8 mouse cellular contexts compared by ENCODE assay signal in the genomic region with DNA sequence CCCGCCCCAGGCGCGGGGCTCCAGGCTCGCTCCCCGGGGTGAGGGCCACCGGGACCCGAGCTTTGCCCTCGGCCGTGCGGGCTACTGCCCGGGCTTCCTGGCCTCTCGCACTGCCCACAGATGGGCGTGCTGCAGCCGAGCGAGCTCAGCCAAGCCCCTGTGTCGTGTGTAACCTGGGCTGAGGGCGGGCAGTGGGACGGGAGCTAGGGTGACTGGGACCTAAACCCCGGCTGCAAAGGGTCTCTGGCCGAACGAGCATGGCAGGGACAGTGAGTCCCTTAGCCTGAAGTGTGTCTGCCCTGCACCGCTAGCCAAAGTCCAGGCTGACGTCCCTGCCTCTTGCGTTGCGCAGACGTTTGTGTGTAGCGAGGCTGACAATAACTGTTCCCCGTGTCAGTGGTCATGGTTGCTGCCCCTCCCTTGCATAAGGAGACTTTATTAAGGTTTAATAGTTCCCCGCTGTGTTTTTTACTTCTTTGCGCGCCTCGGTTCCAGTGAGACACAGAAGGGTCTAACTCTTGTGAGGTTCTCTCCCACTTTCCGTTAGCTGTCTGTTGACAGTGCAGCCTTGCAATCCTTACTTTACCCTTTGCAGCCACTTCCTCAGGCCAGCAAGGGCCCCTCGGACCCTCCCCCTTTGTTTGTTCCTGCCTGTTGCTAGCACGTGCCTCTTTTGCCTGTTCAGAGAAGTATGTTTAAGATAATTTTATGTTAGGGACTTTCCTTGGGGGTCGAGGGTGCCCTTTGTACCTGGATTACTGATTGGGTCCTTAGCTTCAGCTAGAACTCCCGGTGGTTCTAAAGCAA. TPM values are rescaled to one million over a fixed set of nuclear protein-coding genes. Genes with fewer than 3 reads are reported as not detected.
A peak's percentile ranks its signal among the peaks of the same experiment; 100 is the strongest.
DNase-seq lines count a peak whose midpoint lies in the region; ATAC-seq and TF ChIP-seq lines count a peak whose summit lies in the region.

No protein-coding gene starts in this region.

- no peak for TF ChIP-seq CTCF in kidney, adult 2 months (conservative IDR thresholded peaks at IDR 0.05; ENCODE audit: insufficient read depth, insufficient read length, low read depth, low read length)
- no peak for TF ChIP-seq CTCF in MEL (IDR thresholded peaks at IDR 0.05 in 2 of 3, conservative IDR thresholded peaks at IDR 0.05 in 1 of 3; ENCODE audit: control insufficient read depth in 1 of 3, insufficient read depth in 1 of 3, low read depth in 2 of 3, low read length in 3 of 3, poor library complexity in 1 of 3, severe bottlenecking in 1 of 3)

- peak overlapping the region; percentile 92 for H3ac ChIP-seq in myocyte (ENCODE audit: control insufficient read depth, insufficient read length)

- H3K27ac ChIP-seq in kidney, adult 2 months (ENCODE audit: insufficient read depth, low read depth, low read length) = peak overlapping the region; percentile 69
- peak overlapping the region; percentile 89 for H3K27ac ChIP-seq in MEL (ENCODE audit: control insufficient read depth, low read depth, low read length)
- H3K27ac ChIP-seq in forebrain, embryonic 13.5 days = peak overlapping the region; percentile 80
- H3K27ac ChIP-seq in limb, embryonic 13.5 days = peak overlapping the region; percentile 95

- H3K36me3 ChIP-seq in kidney, adult 2 months (ENCODE audit: control insufficient read depth, insufficient read depth, low read length) = no peaks in the 10 kb centered on the region
- H3K36me3 ChIP-seq in MEL (ENCODE audit: control insufficient read depth in 1 of 2, insufficient read depth in 2 of 2, low read length in 2 of 2) = peaks cover 0 to 11% of the 10 kb centered on the region in 2 experiments; a peak in 2 of 4 replicates
- peaks cover 32% of the 10 kb centered on the region for H3K36me3 ChIP-seq in forebrain, embryonic 13.5 days (ENCODE audit: poor library complexity, severe bottlenecking)
- H3K36me3 ChIP-seq in limb, embryonic 13.5 days = peaks cover 32% of the 10 kb centered on the region
- peaks cover 3% of the 10 kb centered on the region for H3K36me3 ChIP-seq in myocyte (ENCODE audit: control insufficient read depth, insufficient read depth)

- H3K27me3 ChIP-seq in kidney, adult 2 months (replicated peaks; ENCODE audit: control insufficient read depth, insufficient read depth, low read length) = no peaks in the 10 kb centered on the region
- H3K27me3 ChIP-seq in MEL (ENCODE audit: control insufficient read depth in 1 of 2, insufficient read depth in 2 of 2, low read length in 2 of 2) = no peaks in the 10 kb centered on the region
- peaks cover 18% of the 10 kb centered on the region for H3K27me3 ChIP-seq in forebrain, embryonic 13.5 days
- peaks cover 8% of the 10 kb centered on the region; the same call in 1 of the 2 replicates for H3K27me3 ChIP-seq in limb, embryonic 13.5 days
- no peaks in the 10 kb centered on the region for H3K27me3 ChIP-seq in myocyte (ENCODE audit: control insufficient read depth, insufficient read depth, insufficient read length)

- peak overlapping the region; percentile 89 for H3K4me2 ChIP-seq in forebrain, embryonic 13.5 days
- peak overlapping the region; percentile 77 for H3K4me2 ChIP-seq in limb, embryonic 13.5 days (replicated peaks)
- peak overlapping the region; percentile 87 for H3K4me2 ChIP-seq in myocyte (ENCODE audit: low read depth)

- WGBS in kidney, adult 2 months = under 1% methylated on average over 37 of the region's 37 CpGs
- under 1% methylated on average over 37 of the region's 37 CpGs for WGBS in forebrain, embryonic 13.5 days
- WGBS in limb, embryonic 13.5 days = under 1% methylated on average over 36 of the region's 37 CpGs

- ATAC-seq in forebrain, embryonic 13.5 days = peak; percentile 73
- ATAC-seq in limb, embryonic 13.5 days (ENCODE audit: low FRiP score, low read depth) = peak; percentile 57; the same call in 1 of the 2 replicates

- H3K4me3 ChIP-seq in kidney, adult 2 months (ENCODE audit: insufficient read depth, low read depth, low read length) = peak overlapping the region; percentile 82
- H3K4me3 ChIP-seq in MEL (ENCODE audit: control insufficient read depth in 1 of 2, insufficient read depth in 1 of 2, low read depth in 2 of 2, low read length in 2 of 2) (peak overlapping the region; percentile 62 to 66), myocyte (peak overlapping the region; percentile 66)
- H3K4me3 ChIP-seq in forebrain, embryonic 13.5 days = peak overlapping the region; percentile 81
- peak overlapping the region; percentile 66 for H3K4me3 ChIP-seq in limb, embryonic 13.5 days

- H3K79me2 ChIP-seq in MEL (ENCODE audit: control insufficient read depth, insufficient read depth, low read length, poor library complexity) (peaks cover 10% of the 10 kb centered on the region; the same call in 1 of the 2 replicates), myocyte (ENCODE audit: control insufficient read depth, insufficient read depth) (peaks cover 6% of the 10 kb centered on the region)

- DNase-seq in kidney, adult 2 months = peak; percentile 58
- no peak for DNase-seq in kidney, postnatal 14 days
- DNase-seq in MEL (ENCODE audit: low read depth, low spot score) = peak; percentile 68
- no peak for DNase-seq in layer of hippocampus, postnatal 14 days (ENCODE audit: low spot score in 2 of 2)
- no peak for DNase-seq in cerebellum, postnatal 36 days

- H3K4me1 ChIP-seq in kidney, adult 2 months (ENCODE audit: control insufficient read depth, insufficient read depth, low read length) = no peaks in the 10 kb centered on the region; the same call in 1 of the 2 replicates
- peaks cover 3 to 19% of the 10 kb centered on the region in 2 experiments; a peak in 3 of 4 replicates for H3K4me1 ChIP-seq in MEL (ENCODE audit: control insufficient read depth in 1 of 2, insufficient read depth in 2 of 2, low read length in 2 of 2)
- H3K4me1 ChIP-seq in forebrain, embryonic 13.5 days = peaks cover 24% of the 10 kb centered on the region
- peaks cover 19% of the 10 kb centered on the region for H3K4me1 ChIP-seq in limb, embryonic 13.5 days

- no peak for TF ChIP-seq RAD21 in MEL (IDR thresholded peaks at IDR 0.05; ENCODE audit: low read depth, low read length)

- H3K9me3 ChIP-seq in MEL (replicated peaks; ENCODE audit: insufficient read depth, low read length) = no peaks in the 10 kb centered on the region
- H3K9me3 ChIP-seq in forebrain, embryonic 13.5 days (replicated peaks) = no peaks in the 10 kb centered on the region
- H3K9me3 ChIP-seq in limb, embryonic 13.5 days = no peaks in the 10 kb centered on the region

- TF ChIP-seq POLR2A in kidney, adult 2 months (IDR thresholded peaks at IDR 0.05; ENCODE audit: low read depth, low read length) = no peak
- TF ChIP-seq POLR2A in MEL (IDR thresholded peaks at IDR 0.05; ENCODE audit: control insufficient read depth in 1 of 2, insufficient read depth in 1 of 2, low read depth in 1 of 2, low read length in 2 of 2, poor library complexity in 1 of 2) = peak; percentile 61 to 68; a peak in 3 of 4 replicates
- TF ChIP-seq POLR2A in myocyte (IDR thresholded peaks at IDR 0.05; ENCODE audit: insufficient read length, low read depth) = no peak

- no peak; a peak in 1 of 4 replicates for TF ChIP-seq EP300 in MEL (IDR thresholded peaks at IDR 0.05; ENCODE audit: low read depth in 1 of 2, low read length in 2 of 2)

- H3K9ac ChIP-seq in MEL (ENCODE audit: control insufficient read depth, low read depth, low read length, poor library complexity, severe bottlenecking) = peak overlapping the region; percentile 94
- peak overlapping the region; percentile 92 for H3K9ac ChIP-seq in forebrain, embryonic 13.5 days
- peak overlapping the region; percentile 90 for H3K9ac ChIP-seq in limb, embryonic 13.5 days

TF ChIP-seq in MEL, 35 proteins besides CTCF, POLR2A, EP300 and RAD21 (continues in another document):
- TF ChIP-seq MYC (IDR thresholded peaks at IDR 0.05; ENCODE audit: low read depth, low read length) = peak; percentile 84

RNA-seq across cellular contexts. Expression of a gene that starts 0.6 kb away (rescaled TPM):
- polyA plus RNA-seq in kidney, adult 2 months (2012; rRNA removed) = 42.6 and 45.1 TPM in 2 replicates
- 42.2 and 48.0 TPM in 2 replicates for total RNA-seq in MEL (2012; rRNA removed)
- polyA plus RNA-seq in MEL (2012; ENCODE audit: insufficient read depth in 1 of 2, insufficient read length in 2 of 2, low read depth in 1 of 2, low replicate concordance in 2 of 2, missing spikeins in 1 of 2) (10 to 100 TPM in 1 of 2 experiments, not detected in 1; 72.8 TPM), myocyte (2012; fragmentation: generic; extraction: Trizol) (29.2 TPM)
- polyA plus RNA-seq in forebrain, embryonic 13.5 days (2015; fragmentation: Nextera tagmentation; extraction: Ambion mirVana) = 82.9 and 86.8 TPM in 2 replicates
- polyA plus RNA-seq in limb, embryonic 13.5 days (2015; fragmentation: Nextera tagmentation; extraction: Ambion mirVana) = 82.8 and 83.6 TPM in 2 replicates
- 10 to 100 TPM; 17.9 to 20.8 TPM for total RNA-seq in layer of hippocampus, postnatal 14 days (2021)

RNA-seq across cellular contexts. Expression of a gene that starts 17.3 kb away (rescaled TPM):
- 5.0 and 10.1 TPM in 2 replicates for polyA plus RNA-seq in kidney, adult 2 months (2012; rRNA removed)
- 18.4 and 25.1 TPM in 2 replicates for total RNA-seq in MEL (2012; rRNA removed)
- polyA plus RNA-seq in MEL (2012; ENCODE audit: insufficient read depth in 1 of 2, insufficient read length in 2 of 2, low read depth in 1 of 2, low replicate concordance in 2 of 2, missing spikeins in 1 of 2) = 10 to 100 TPM in 1 of 2 experiments, not detected in 1; 25.2 TPM
- polyA plus RNA-seq in forebrain, embryonic 13.5 days (2015; fragmentation: Nextera tagmentation; extraction: Ambion mirVana) = 12.4 and 12.7 TPM in 2 replicates
- polyA plus RNA-seq in limb, embryonic 13.5 days (2015; fragmentation: Nextera tagmentation; extraction: Ambion mirVana) = 13.8 and 15.1 TPM in 2 replicates
- polyA plus RNA-seq in myocyte (2012; fragmentation: generic; extraction: Trizol) = 2.5 TPM
- 10 to 100 TPM; 10.0 to 16.9 TPM for total RNA-seq in layer of hippocampus, postnatal 14 days (2021)

RNA-seq across cellular contexts. Expression of a gene that starts 17.3 kb away (rescaled TPM):
- polyA plus RNA-seq in kidney, adult 2 months (2012; rRNA removed) = 18.4 and 19.7 TPM in 2 replicates
- total RNA-seq in MEL (2012; rRNA removed) = 8.3 and 8.5 TPM in 2 replicates
- 10 to 100 TPM in 1 of 2 experiments, not detected in 1; 19.9 TPM for polyA plus RNA-seq in MEL (2012; ENCODE audit: insufficient read depth in 1 of 2, insufficient read length in 2 of 2, low read depth in 1 of 2, low replicate concordance in 2 of 2, missing spikeins in 1 of 2)
- polyA plus RNA-seq in forebrain, embryonic 13.5 days (2015; fragmentation: Nextera tagmentation; extraction: Ambion mirVana) = 19.9 and 20.4 TPM in 2 replicates
- polyA plus RNA-seq in limb, embryonic 13.5 days (2015; fragmentation: Nextera tagmentation; extraction: Ambion mirVana) = 16.9 TPM in 2 replicates
- polyA plus RNA-seq in myocyte (2012; fragmentation: generic; extraction: Trizol) = 21.7 TPM
- 10 to 100 TPM; 28.8 to 29.4 TPM for total RNA-seq in layer of hippocampus, postnatal 14 days (2021)

RNA-seq across cellular contexts. Expression of a gene that starts 53.9 kb away (rescaled TPM):
- 40.2 and 48.2 TPM in 2 replicates for polyA plus RNA-seq in kidney, adult 2 months (2012; rRNA removed)
- total RNA-seq in MEL (2012; rRNA removed) = 48.0 and 54.3 TPM in 2 replicates
- polyA plus RNA-seq in MEL (2012; ENCODE audit: insufficient read depth in 1 of 2, insufficient read length in 2 of 2, low read depth in 1 of 2, low replicate concordance in 2 of 2, missing spikeins in 1 of 2) (100 to 1,000 TPM in 1 of 2 experiments, not detected in 1; 117 TPM), myocyte (2012; fragmentation: generic; extraction: Trizol) (42.5 TPM)
- 20.3 and 20.9 TPM in 2 replicates for polyA plus RNA-seq in forebrain, embryonic 13.5 days (2015; fragmentation: Nextera tagmentation; extraction: Ambion mirVana)
- polyA plus RNA-seq in limb, embryonic 13.5 days (2015; fragmentation: Nextera tagmentation; extraction: Ambion mirVana) = 19.6 and 20.5 TPM in 2 replicates
- 10 to 100 TPM; 49.4 to 67.7 TPM for total RNA-seq in layer of hippocampus, postnatal 14 days (2021)

Comparison
In these comparisons a context has a peak if more than half of its experiments do, and no peak if none do; other contexts are left out.
1. DNase-seq: peak in kidney, adult 2 months (single experiment) and MEL (single experiment); none in kidney, postnatal 14 days (single experiment), layer of hippocampus, postnatal 14 days (0 of 2) and cerebellum, postnatal 36 days (0 of 2).
2. POLR2A ChIP-seq: peak in MEL (2 of 2); none in kidney, adult 2 months (single experiment) and myocyte (single experiment).
3. Peak in every context shown above with its lines, with median percentiles within 50 percentile points of each other: H3K27ac ChIP-seq, H3K4me3 ChIP-seq, H3K9ac ChIP-seq and H3K4me2 ChIP-seq.